Mouse (Mus musculus) c-Kit-positive CD71-positive TER-119-negative erythroid progenitor cells, embryonic 14.5 days (primary cell): ENCODE data around the gene Dtx1.

Source experiments
- DNase-seq: peaks from one replicate; pipeline ENCODE4 v3.0.0-alpha.2; 2013; ENCODE audit warnings: low read depth

Dtx1 gene

DNA sequence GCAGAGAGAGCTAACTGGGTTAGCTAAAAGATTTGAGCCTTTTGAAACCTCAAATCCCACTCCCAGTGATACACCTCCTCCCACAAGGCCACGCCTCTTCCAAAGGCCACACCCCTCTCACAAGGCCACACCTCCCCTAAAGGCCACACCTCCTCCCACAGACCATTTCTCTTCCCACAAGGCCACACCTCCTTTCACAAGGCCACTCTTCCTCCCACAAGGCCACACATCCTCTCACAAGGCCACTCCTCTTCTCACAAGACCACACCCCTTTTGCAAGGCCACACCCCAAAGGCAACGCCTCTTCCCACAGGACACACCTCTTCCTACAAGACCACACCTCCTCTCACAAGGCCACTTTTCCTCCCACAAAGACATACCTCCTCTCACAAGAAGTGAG is 34.2 kb downstream of the Dtx1 start:
- peak; percentile 16 for DNase-seq

- no peak for DNase-seq
These were observed 37.2 kb downstream of the Dtx1 start for GRCm38 (mm10) chr5:120674229-120675145.

DNA sequence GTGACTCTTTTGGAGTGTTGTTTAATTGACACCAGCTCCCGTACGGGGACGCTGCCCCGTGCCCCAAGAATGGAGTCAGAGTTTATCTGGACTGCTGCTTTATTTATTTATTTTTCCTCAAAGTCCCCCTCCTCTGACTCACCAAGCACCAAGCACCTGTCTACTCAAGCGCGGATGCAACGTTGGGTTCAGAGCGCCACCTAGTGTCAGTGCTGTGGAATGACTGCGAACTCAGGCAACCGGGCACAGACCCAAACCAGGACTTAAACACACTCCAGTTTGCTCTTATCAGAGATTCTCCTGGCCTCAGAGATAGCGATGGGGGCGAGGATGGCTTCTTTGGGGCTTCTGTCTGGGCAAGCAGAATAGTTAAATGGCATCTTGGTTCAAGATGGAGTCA is 38.1 kb downstream of the Dtx1 start:
- DNase-seq, result peak; percentile 49

DNA sequence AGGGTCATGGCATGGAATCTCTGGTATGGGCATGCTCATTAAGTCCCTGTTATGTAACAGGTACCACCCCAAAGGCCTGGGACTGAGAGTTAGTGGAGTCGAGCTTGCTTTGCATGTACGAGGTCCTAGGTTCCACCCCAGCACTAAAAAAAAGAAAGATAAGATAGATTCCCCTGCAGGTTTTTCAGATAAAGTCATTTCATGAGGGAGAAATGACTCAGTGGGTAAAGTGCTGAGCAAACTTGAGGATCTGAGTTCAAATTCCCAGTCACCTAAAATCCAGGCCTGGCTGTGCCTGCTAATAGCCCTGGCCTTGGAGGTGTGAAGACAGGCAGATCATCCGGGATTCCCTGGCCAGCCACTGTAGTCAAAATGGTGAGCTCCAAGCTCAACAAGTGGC is 39.9 kb downstream of the Dtx1 start:
- no peak for DNase-seq

GRCm38 (mm10) chr5:120670132-120670531 is 41.6 kb downstream of the Dtx1 start:
- DNase-seq, result no peak

GRCm38 (mm10) chr5:120668761-120669160 is 43.0 kb downstream of the Dtx1 start:
- DNase-seq, result no peak

GRCm38 (mm10) chr5:120664888-120665287 is 46.8 kb downstream of the Dtx1 start:
- no peak for DNase-seq

DNA sequence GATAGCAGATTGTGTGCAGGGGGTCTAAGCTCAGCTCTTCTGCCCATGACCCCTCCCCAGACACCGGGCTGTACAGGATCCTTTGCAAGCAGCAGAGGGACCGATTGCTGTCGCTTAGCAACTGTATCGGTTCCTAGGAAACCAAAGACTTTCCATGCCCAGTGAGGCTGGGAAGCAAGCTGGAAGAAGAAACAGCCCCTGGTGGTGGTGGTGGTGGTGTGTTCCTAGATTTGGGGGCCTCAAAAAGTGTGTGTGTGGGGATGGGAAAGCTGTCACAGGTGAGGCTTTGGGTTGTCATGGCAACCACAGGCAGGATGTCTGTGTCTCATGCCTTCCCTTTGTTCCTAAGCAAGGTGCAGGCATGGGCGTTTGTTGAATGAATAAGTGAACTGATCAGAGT is 50.9 kb downstream of the Dtx1 start:
- no peak for DNase-seq

- DNase-seq, result no peak
These were observed 55.4 kb downstream of the Dtx1 start for GRCm38 (mm10) chr5:120656281-120656751.

GRCm38 (mm10) chr5:120653873-120654272 is 57.9 kb downstream of the Dtx1 start:
- DNase-seq, result no peak

DNA sequence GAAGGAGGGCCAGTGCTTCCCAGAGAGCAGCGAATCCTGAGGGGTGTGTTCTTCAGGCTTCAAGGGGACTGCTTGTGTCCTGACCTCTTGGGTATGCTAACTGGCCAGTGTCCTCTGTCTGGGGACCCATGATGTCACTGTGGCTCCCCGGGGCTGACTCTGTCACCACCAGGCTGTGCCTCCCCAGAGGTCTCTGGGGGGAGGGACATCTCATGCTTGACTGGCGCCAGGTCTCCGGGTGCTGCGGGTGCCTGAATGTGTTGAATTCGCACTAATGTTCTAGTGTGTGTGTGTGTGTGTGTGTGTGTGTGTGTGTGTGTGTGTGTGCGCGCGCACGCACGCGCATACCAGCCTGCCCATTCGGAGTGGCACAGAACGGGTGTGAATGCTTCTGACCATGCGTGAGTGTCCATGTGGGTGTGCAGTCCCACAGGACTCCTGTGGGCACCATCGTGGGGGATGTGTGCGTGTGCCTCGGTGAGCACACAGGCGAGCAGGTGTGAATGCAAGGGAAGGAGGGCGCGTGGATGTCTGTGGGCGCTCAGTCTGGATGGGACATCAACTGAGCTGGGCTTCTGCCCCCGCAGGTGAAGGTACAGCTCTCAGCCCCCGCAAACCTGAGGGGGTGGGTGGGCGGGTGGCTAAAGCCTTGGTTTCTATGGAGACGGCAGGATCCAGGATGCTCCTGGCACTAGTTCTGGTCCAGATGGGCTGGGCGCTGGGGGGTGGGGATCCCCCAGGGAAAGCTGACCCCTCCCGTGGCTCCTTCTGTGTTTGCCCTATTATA is 58.6 kb downstream of the Dtx1 start:
- no peak for DNase-seq

DNA sequence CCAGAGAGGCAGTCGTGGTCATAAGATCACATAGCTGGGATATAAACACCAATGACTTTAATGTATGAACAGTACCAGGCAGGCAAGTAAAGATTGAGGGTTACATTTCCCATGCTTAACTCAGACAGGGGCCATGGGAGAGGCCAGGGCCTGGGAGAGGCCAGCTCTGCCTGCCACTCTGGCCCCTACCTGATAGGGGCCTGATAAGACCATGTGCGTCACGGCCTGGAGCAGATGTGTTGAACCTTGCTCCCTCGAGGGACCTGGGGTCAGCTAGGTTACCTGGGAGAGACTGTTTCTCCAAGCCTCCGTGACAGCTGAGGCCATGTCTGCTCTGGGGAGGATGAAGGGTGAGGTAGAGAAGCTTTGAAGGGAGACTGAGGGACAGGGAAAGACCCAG is 60.5 kb downstream of the Dtx1 start:
- DNase-seq, result no peak

DNA sequence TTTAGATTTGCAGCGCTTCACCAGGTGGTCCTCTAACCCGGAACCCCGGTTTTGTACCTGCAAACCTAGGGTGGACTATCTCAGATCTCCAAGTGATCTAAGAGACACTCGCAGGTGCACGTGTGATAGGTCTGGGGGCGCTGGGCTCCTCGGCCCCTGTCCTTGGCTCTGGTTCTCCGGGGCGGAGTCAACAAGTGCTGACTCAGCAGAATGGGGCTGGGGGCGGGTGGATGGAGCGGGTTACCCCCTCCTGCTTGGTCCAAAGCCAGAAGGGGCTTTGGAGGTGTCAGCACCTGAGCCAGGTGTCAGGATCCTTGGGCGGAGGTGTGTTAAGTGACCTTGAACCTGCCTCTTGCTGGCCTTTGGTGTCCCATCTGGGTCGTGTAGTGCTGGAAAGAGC is 61.8 kb downstream of the Dtx1 start:
- no peak for DNase-seq

GRCm38 (mm10) chr5:120649374-120649933 is 62.3 kb downstream of the Dtx1 start:
- no peak for DNase-seq

GRCm38 (mm10) chr5:120648569-120649373 is 63.0 kb downstream of the Dtx1 start, which contains the start of gene Rasal1:
Rasal1 (plus strand) TSS chr5:120648812.
- DNase-seq, result peak; percentile 67

DNA sequence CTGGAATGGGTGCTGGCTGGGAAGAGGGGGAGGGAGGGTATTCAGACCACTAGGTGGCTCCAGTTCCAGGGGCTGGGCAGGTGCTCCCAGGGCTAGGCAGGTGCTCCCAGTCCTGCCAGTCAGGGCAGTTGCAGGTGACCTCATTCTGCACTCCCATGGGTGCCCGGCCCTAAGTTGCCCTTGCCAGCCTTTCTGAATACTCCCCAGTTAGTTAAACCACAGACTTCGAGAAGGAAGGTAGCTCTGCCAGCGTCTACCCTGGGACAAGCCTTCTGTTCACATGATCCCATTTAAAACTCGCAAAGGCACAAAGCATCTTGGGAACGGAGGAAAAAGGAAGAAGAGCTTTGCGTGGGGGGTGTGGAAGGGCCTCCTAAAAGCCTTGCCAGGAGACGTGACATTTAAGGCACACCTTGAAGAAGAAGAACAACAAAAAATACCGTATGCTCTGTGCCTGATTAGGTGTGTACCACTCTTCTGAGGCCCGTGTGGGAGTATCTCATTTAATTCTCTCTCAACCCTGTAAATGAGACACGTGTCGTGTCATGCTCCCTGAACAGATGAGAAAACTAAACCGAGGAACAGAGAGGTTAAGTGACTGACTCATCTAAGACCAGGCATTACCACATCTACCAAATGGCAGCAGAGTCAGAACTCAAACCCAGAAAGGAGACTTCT is 63.8 kb downstream of the Dtx1 start:
- no peak for DNase-seq

- DNase-seq, result no peak
These were observed 64.4 kb downstream of the Dtx1 start for GRCm38 (mm10) chr5:120647361-120647760.

DNA sequence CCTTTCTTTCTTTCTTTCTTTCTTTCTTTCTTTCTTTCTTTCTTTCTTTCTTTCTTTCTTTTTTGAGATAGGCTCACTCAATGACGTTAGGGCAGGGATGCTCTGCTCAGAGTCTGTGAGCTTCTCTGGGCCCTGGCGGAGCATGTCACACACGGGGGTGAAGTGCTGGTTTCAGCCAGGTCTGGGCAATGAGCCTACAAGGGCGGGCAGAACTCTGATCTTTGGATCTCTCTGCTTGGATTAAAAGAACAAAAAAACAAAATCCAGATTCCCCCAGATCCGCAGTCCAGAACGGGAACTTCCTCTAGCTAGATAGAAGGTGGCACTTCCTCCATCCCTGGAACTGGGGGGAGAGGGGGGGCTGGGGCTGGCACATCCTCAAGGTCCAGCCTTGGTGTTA is 65.9 kb downstream of the Dtx1 start:
- DNase-seq, result no peak

- DNase-seq, result no peak
These were observed 67.5 kb downstream of the Dtx1 start for GRCm38 (mm10) chr5:120644227-120644626.

- DNase-seq, result no peak
These were observed 68.2 kb downstream of the Dtx1 start for GRCm38 (mm10) chr5:120643365-120644085.
